Mouse (Mus musculus): ENCODE measurements around the gene Aip. TPM values are rescaled to one million over a fixed set of nuclear protein-coding genes. Genes with fewer than 3 reads are reported as not detected.

Gene Aip
- polyA plus RNA-seq, 1 experiment, result 53.5 TPM

DNA sequence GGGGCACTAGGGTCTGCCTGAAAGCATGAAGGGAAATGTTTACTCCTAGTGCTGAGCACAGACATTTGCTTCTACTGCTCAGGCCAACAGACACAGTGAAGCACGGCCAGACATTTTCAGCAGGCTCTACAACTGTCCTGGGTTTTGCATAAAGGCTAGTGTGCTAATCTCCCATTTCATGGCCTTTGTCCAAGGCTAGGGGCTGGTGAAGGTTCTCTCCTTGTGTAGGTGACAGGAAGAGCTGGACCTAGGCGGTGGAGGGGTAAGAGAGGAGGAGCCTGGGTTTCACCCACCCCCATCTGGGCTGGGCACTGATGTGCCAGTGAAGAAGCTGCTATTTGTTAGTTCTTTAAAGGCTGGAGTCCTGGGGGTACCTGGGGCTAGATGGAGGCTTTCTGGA is 39.1 kb upstream of the Aip start:
- no peak for TF ChIP-seq CTCF (IDR thresholded peaks at IDR 0.05; ENCODE audit: control insufficient read depth, insufficient read depth, low read length)
- TF ChIP-seq POLR2A (IDR thresholded peaks at IDR 0.05; ENCODE audit: borderline replicate concordance, control insufficient read depth, low read depth, low read length), result no peak
- H3K4me3 ChIP-seq (replicated peaks; ENCODE audit: control insufficient read depth, low read depth, low read length), result no peak overlapping the region
- WGBS, result 38% methylated on average over 2 of the region's 2 CpGs
- no peak overlapping the region; the same call in 1 of the 2 replicates for H3K27ac ChIP-seq (ENCODE audit: control insufficient read depth, insufficient read depth, low read depth, low read length, poor library complexity)
- no peaks in the 10 kb centered on the region; the same call in 1 of the 2 replicates for H3K4me1 ChIP-seq (ENCODE audit: control insufficient read depth, insufficient read depth, low read length)

- H3K27ac ChIP-seq (ENCODE audit: control insufficient read depth, insufficient read depth, low read depth, low read length, poor library complexity), result no peak overlapping the region
- no peaks in the 10 kb centered on the region; the same call in 1 of the 2 replicates for H3K4me1 ChIP-seq (ENCODE audit: control insufficient read depth, insufficient read depth, low read length)
- WGBS, result 80% methylated on average over 3 of the region's 3 CpGs
- H3K4me3 ChIP-seq (replicated peaks; ENCODE audit: control insufficient read depth, low read depth, low read length), result no peak overlapping the region
- no peak for TF ChIP-seq POLR2A (IDR thresholded peaks at IDR 0.05; ENCODE audit: borderline replicate concordance, control insufficient read depth, low read depth, low read length)
- no peak for TF ChIP-seq CTCF (IDR thresholded peaks at IDR 0.05; ENCODE audit: control insufficient read depth, insufficient read depth, low read length)
Observed at GRCm38 (mm10) chr19:4164100-4164499, 38.4 kb upstream of the Aip start.

GRCm38 (mm10) chr19:4163543-4163887 is 37.9 kb upstream of the Aip start:
- WGBS, result 39% methylated on average over 4 of the region's 4 CpGs
- Histone ChIP-seq H3K4me3 (replicated peaks; ENCODE audit: control insufficient read depth, low read depth, low read length) (peak overlapping the region; percentile 71), H3K4me1 (ENCODE audit: control insufficient read depth, insufficient read depth, low read length) (no peaks in the 10 kb centered on the region; the same call in 1 of the 2 replicates), H3K27ac (ENCODE audit: control insufficient read depth, insufficient read depth, low read depth, low read length, poor library complexity) (0 out of 2 replicates have a peak overlapping the region, but pooled peaks have one; percentile 0)
- no peak for TF ChIP-seq POLR2A (IDR thresholded peaks at IDR 0.05; ENCODE audit: borderline replicate concordance, control insufficient read depth, low read depth, low read length)
- no peak for TF ChIP-seq CTCF (IDR thresholded peaks at IDR 0.05; ENCODE audit: control insufficient read depth, insufficient read depth, low read length)

DNA sequence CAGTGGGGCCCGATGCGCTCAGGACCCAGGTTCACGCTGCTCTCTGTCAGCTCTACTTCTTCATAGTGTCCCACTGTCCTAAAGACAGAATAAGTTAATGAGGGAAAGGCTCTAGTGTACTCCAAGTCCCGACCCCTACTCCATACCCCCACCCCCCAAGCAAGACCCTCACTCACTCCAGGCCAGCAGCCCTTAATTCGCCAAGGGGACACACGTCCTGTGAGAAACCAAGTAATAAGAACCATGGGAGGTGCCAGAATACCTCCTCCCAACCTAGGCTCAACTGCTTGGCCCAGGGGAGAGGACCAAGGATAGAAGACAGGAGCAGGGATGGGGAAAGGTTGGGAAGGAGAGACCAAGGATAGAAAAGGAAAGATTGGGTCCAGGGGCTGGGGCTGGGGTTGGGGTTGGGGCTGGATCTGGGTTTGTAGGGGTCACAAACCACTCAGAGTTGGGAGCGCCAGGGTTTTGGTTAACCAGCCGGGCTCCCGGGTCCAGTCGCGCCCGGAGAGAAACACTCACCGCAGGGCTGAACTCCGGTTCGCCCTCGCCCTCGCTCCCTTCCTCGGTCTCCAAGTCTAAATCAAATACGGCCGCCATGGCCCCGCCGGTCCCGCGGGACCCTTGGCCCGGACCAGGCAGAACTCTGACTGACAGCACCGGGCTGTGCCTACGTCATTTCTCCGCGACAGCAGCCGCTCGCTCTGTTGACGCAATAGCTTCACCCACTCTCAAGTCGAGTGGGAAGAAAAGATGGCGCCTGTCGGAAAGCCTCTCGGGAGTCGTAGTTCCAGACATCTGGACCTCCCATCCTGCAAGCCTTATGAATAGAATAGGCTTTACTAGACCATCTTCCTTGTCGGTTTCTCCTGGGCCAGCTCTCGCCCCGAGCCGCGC is 37.2 kb upstream of the Aip start, which contains the start of gene Rps6kb2:
TSS of gene Rps6kb2 (minus strand) at position 709 of the 897 bp plus-strand sequence.
- peak within 1 kb of the TSS; percentile 0; the same call in 1 of the 2 replicates for H3K27ac ChIP-seq (ENCODE audit: control insufficient read depth, insufficient read depth, low read depth, low read length, poor library complexity)
- H3K4me1 ChIP-seq (ENCODE audit: control insufficient read depth, insufficient read depth, low read length), result no peaks in the 10 kb centered on the region; the same call in 1 of the 2 replicates
- peak within 1 kb of the TSS; percentile 71 for H3K4me3 ChIP-seq (replicated peaks; ENCODE audit: control insufficient read depth, low read depth, low read length)
- 8% methylated on average over 42 of the region's 42 CpGs for WGBS
- peak; percentile 43; the same call in 1 of the 2 replicates for TF ChIP-seq POLR2A (IDR thresholded peaks at IDR 0.05; ENCODE audit: borderline replicate concordance, control insufficient read depth, low read depth, low read length)
- no peak for TF ChIP-seq CTCF (IDR thresholded peaks at IDR 0.05; ENCODE audit: control insufficient read depth, insufficient read depth, low read length)

DNA sequence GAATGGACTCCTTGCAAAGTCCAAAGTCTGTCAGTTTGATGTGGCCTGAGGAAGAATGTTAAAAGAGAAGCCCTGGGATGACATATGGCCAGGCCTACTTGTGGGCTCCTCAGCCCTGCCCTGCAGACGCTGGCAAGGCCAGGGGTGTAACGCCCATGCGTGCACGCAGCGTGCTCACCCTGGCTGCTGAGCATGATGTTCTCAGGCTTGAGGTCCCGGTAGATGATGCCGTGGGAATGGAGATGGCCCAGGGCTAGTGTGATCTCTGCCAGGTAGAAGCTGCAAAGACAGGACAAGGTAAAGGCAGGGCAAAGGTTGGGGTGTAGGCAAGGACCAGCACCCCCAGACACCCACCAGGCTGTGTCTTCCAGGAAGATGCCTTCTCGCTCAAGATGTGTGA is 33.4 kb upstream of the Aip start:
- WGBS, result 90% methylated on average over 8 of the region's 8 CpGs
- no peak overlapping the region for H3K27ac ChIP-seq (ENCODE audit: control insufficient read depth, insufficient read depth, low read depth, low read length, poor library complexity)
- peaks cover 2% of the 10 kb centered on the region for H3K4me1 ChIP-seq (ENCODE audit: control insufficient read depth, insufficient read depth, low read length)
- TF ChIP-seq CTCF (IDR thresholded peaks at IDR 0.05; ENCODE audit: control insufficient read depth, insufficient read depth, low read length) (no peak), POLR2A (IDR thresholded peaks at IDR 0.05; ENCODE audit: borderline replicate concordance, control insufficient read depth, low read depth, low read length) (no peak)
- H3K4me3 ChIP-seq (replicated peaks; ENCODE audit: control insufficient read depth, low read depth, low read length), result no peak overlapping the region

- TF ChIP-seq CTCF (IDR thresholded peaks at IDR 0.05; ENCODE audit: control insufficient read depth, insufficient read depth, low read length), result no peak
- no peak for TF ChIP-seq POLR2A (IDR thresholded peaks at IDR 0.05; ENCODE audit: borderline replicate concordance, control insufficient read depth, low read depth, low read length)
- Histone ChIP-seq H3K27ac (ENCODE audit: control insufficient read depth, insufficient read depth, low read depth, low read length, poor library complexity) (no peak overlapping the region), H3K4me3 (replicated peaks; ENCODE audit: control insufficient read depth, low read depth, low read length) (no peak overlapping the region), H3K4me1 (ENCODE audit: control insufficient read depth, insufficient read depth, low read length) (peaks cover 2% of the 10 kb centered on the region)
- WGBS, result 85% methylated on average over 12 of the region's 12 CpGs
Observed at GRCm38 (mm10) chr19:4156771-4157170, 31.1 kb upstream of the Aip start.

GRCm38 (mm10) chr19:4156073-4156579 is 30.5 kb upstream of the Aip start:
- Histone ChIP-seq H3K27ac (ENCODE audit: control insufficient read depth, insufficient read depth, low read depth, low read length, poor library complexity) (peak overlapping the region; percentile 72), H3K4me3 (replicated peaks; ENCODE audit: control insufficient read depth, low read depth, low read length) (peak overlapping the region; percentile 50), H3K4me1 (ENCODE audit: control insufficient read depth, insufficient read depth, low read length) (peaks cover 2% of the 10 kb centered on the region)
- TF ChIP-seq POLR2A (IDR thresholded peaks at IDR 0.05; ENCODE audit: borderline replicate concordance, control insufficient read depth, low read depth, low read length) (no peak; the same call in 1 of the 2 replicates), CTCF (IDR thresholded peaks at IDR 0.05; ENCODE audit: control insufficient read depth, insufficient read depth, low read length) (no peak)
- 47% methylated on average over 20 of the region's 20 CpGs for WGBS
